Comparison of ENCODE assay signal across 9 mouse cellular contexts in the genomic region with DNA sequence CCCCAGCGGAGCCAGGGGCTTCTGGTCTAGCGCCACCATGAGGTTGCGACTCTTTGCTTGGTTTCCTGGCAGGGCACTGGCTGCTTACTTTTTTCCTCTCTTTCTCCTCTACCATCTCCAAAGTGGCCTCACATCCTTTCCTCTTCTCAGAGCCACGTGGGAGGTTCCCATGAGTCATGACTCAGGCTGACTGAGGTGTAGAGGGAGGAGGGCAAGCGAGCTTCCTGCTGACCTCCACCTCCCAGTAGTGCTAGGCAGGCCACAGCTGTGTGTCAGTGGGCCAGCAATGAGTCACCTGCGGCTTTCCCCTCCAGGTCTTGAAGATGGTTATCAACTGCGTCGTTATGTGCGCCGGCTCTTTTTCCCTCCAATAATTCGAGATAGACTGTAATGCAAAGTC.
DNase-seq lines count a peak whose midpoint lies in the region; ATAC-seq lines count a peak whose summit lies in the region.
"Had no signal": no experiment of that assay in that cellular context is flagged by ENCODE, and none has a peak within 500 bp of the region (broad histone marks: within the 10 kb centered on the region; RNA-seq: fewer than 3 reads in every experiment).

No protein-coding gene starts in this region.

- H3K4me3 ChIP-seq in liver, embryonic 11.5 days (ENCODE audit: low read depth, low read length) = no peak overlapping the region
- no peak overlapping the region for H3K4me3 ChIP-seq in midbrain, embryonic 10.5 days
- H3K4me3 ChIP-seq: midbrain, embryonic 13.5 days had no signal

- ATAC-seq in liver, embryonic 11.5 days (replicated peaks; ENCODE audit: low FRiP score) = no peak
- ATAC-seq in monocyte, adult 5-6 weeks (replicated peaks; ENCODE audit: insufficient number of reproducible peaks, low FRiP score, low TSS enrichment, poor library complexity, severe bottlenecking) = peak; percentile 32; the same call in 1 of the 2 replicates
- ATAC-seq: forebrain, embryonic 14.5 days; midbrain, embryonic 13.5 days had no signal

- H3K4me1 ChIP-seq in liver, embryonic 11.5 days (replicated peaks; ENCODE audit: control insufficient read depth, insufficient read depth, low read length) = peaks cover 4% of the 10 kb centered on the region
- H3K4me1 ChIP-seq in midbrain, embryonic 10.5 days = peaks cover 6% of the 10 kb centered on the region

- no peak overlapping the region for H3K4me2 ChIP-seq in liver, embryonic 11.5 days
- H3K4me2 ChIP-seq: midbrain, embryonic 13.5 days had no signal

- DNase-seq in liver (peak; percentile 18), MN1 (ENCODE audit: low spot score) (peak; percentile 70)
- DNase-seq in liver, embryonic 11.5 days (ENCODE audit: low spot score) = no peak
- DNase-seq in brain, adult 2 months (ENCODE audit: low read depth, low spot score) = peak; percentile 81
- DNase-seq in midbrain, embryonic 10.5 days (ENCODE audit: low spot score) = no peak
- no peak for DNase-seq in testis, postnatal 10 days (ENCODE audit: low spot score)

- WGBS in liver, embryonic 11.5 days = 64% methylated on average over 11 of the region's 11 CpGs
- WGBS in midbrain, embryonic 10.5 days = 90% methylated on average over 11 of the region's 11 CpGs

- H3K27ac ChIP-seq in liver, embryonic 11.5 days (ENCODE audit: low read depth, low read length) = no peak overlapping the region
- H3K27ac ChIP-seq in midbrain, embryonic 10.5 days (replicated peaks) = no peak overlapping the region
- H3K27ac ChIP-seq: midbrain, embryonic 13.5 days had no signal

- H3K36me3 ChIP-seq in liver, embryonic 11.5 days (ENCODE audit: control insufficient read depth, insufficient read depth, low read length) = no peaks in the 10 kb centered on the region
- no peaks in the 10 kb centered on the region for H3K36me3 ChIP-seq in midbrain, embryonic 10.5 days
- H3K36me3 ChIP-seq: midbrain, embryonic 13.5 days had no signal

- no peaks in the 10 kb centered on the region for H3K9me3 ChIP-seq in liver, embryonic 11.5 days (ENCODE audit: control insufficient read depth, low read length)
- H3K9me3 ChIP-seq in midbrain, embryonic 10.5 days (replicated peaks) = no peaks in the 10 kb centered on the region
- H3K9me3 ChIP-seq: midbrain, embryonic 13.5 days had no signal

- no peaks in the 10 kb centered on the region for H3K27me3 ChIP-seq in liver, embryonic 11.5 days (replicated peaks; ENCODE audit: control insufficient read depth, insufficient read depth, low read length)
- H3K27me3 ChIP-seq in midbrain, embryonic 10.5 days (ENCODE audit: low read depth, poor library complexity, severe bottlenecking) = peaks cover 12% of the 10 kb centered on the region

- no peak overlapping the region for H3K9ac ChIP-seq in liver, embryonic 11.5 days (ENCODE audit: low read depth, low read length)
- H3K9ac ChIP-seq: midbrain, embryonic 13.5 days had no signal

Comparison
In these comparisons a context has a peak if more than half of its experiments do, and no peak if none do; other contexts are left out.
1. DNase-seq: peak in liver (single experiment), MN1 (single experiment) and brain, adult 2 months (single experiment); none in liver, embryonic 11.5 days (single experiment), midbrain, embryonic 10.5 days (single experiment) and testis, postnatal 10 days (single experiment).